7 mouse cellular contexts compared by ENCODE assay signal in the genomic region with DNA sequence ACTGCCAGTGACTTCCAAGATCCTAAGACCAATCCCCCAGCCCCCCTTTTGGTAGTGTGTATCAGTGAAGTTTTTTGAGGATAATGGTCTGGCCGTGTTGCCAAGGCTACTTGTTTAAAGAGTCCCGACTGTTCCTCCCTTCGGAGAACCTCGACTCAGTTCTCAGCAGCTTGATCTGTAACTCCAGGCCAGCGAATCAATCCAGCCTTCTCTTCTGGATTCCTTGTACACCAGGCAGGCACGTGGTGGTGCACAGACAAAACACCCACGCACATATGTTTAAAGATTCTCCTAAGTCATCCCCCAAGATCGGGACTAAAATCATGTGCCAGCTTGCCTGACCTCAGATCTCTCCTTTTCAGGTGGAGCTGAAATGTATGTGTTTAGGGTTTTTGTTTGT. TPM values are rescaled to one million over a fixed set of nuclear protein-coding genes. Genes with fewer than 3 reads are reported as not detected.
DNase-seq lines count a peak whose midpoint lies in the region; ATAC-seq and TF ChIP-seq lines count a peak whose summit lies in the region.
"Not testable (repeated sequence)": the region's sequence is repeated elsewhere in the genome, so short reads cannot be mapped to it uniquely, and the experiment has no call there.

No protein-coding gene starts in this region.

- peaks cover 23% of the 10 kb centered on the region for H3K36me3 ChIP-seq in embryonic facial prominence, embryonic 12.5 days
- not testable (repeated sequence) for H3K36me3 ChIP-seq in forebrain, embryonic 16.5 days (ENCODE audit: control insufficient read depth, insufficient read depth); kidney, postnatal 0 days (ENCODE audit: insufficient read depth, low read length)
- peaks cover 30% of the 10 kb centered on the region for H3K36me3 ChIP-seq in hindbrain, embryonic 13.5 days
- peaks cover 40% of the 10 kb centered on the region for H3K36me3 ChIP-seq in liver, embryonic 12.5 days
- peaks cover 20% of the 10 kb centered on the region for H3K36me3 ChIP-seq in midbrain, embryonic 12.5 days

- 91% methylated on average over 8 of the region's 8 CpGs for WGBS in embryonic facial prominence, embryonic 12.5 days
- WGBS in forebrain, embryonic 16.5 days = 90% methylated on average over 8 of the region's 8 CpGs
- WGBS in hindbrain, embryonic 13.5 days = 87% methylated on average over 8 of the region's 8 CpGs
- 85% methylated on average over 8 of the region's 8 CpGs for WGBS in kidney, postnatal 0 days
- WGBS in liver, embryonic 12.5 days (ENCODE audit: insufficient replicate concordance) = 73% methylated on average over 8 of the region's 8 CpGs
- 91% methylated on average over 8 of the region's 8 CpGs for WGBS in midbrain, embryonic 12.5 days
- WGBS in olfactory bulb, adult 2 months = 52% methylated on average over 8 of the region's 8 CpGs

- not testable (repeated sequence) for H3K9me3 ChIP-seq in embryonic facial prominence, embryonic 12.5 days; forebrain, embryonic 16.5 days (ENCODE audit: control insufficient read depth, low read length); hindbrain, embryonic 13.5 days; kidney, postnatal 0 days (replicated peaks; ENCODE audit: low read length); liver, embryonic 12.5 days (replicated peaks); midbrain, embryonic 12.5 days

- ATAC-seq in embryonic facial prominence, embryonic 12.5 days (ENCODE audit: insufficient number of reproducible peaks, insufficient read depth, low FRiP score, low TSS enrichment); forebrain, embryonic 16.5 days; hindbrain, embryonic 13.5 days (ENCODE audit: low FRiP score); kidney, postnatal 0 days (replicated peaks; ENCODE audit: low FRiP score, low read depth); liver, embryonic 12.5 days; midbrain, embryonic 12.5 days (ENCODE audit: low FRiP score, low read depth): not testable (repeated sequence)

- peak overlapping the region; percentile 96; the same call in 1 of the 2 replicates for H3K9ac ChIP-seq in embryonic facial prominence, embryonic 12.5 days
- not testable (repeated sequence) for H3K9ac ChIP-seq in forebrain, embryonic 16.5 days (replicated peaks; ENCODE audit: low read depth, low read length); kidney, postnatal 0 days (ENCODE audit: low read depth, low read length); midbrain, embryonic 12.5 days (replicated peaks)
- peak overlapping the region; percentile 95; the same call in 1 of the 2 replicates for H3K9ac ChIP-seq in hindbrain, embryonic 13.5 days
- H3K9ac ChIP-seq in liver, embryonic 12.5 days = peak overlapping the region; percentile 91

- not testable (repeated sequence) for DNase-seq in kidney, postnatal 0 days (ENCODE audit: low spot score)

- H3K4me1 ChIP-seq in embryonic facial prominence, embryonic 12.5 days = peaks cover 21% of the 10 kb centered on the region
- H3K4me1 ChIP-seq in forebrain, embryonic 16.5 days (replicated peaks; ENCODE audit: control insufficient read depth, insufficient read depth, low read length) = peaks cover 28% of the 10 kb centered on the region
- H3K4me1 ChIP-seq in hindbrain, embryonic 13.5 days (replicated peaks) = peaks cover 39% of the 10 kb centered on the region
- H3K4me1 ChIP-seq in kidney, postnatal 0 days (replicated peaks; ENCODE audit: insufficient read depth, low read length) = peaks cover 17% of the 10 kb centered on the region
- H3K4me1 ChIP-seq in liver, embryonic 12.5 days = peaks cover 36% of the 10 kb centered on the region
- H3K4me1 ChIP-seq in midbrain, embryonic 12.5 days = peaks cover 31% of the 10 kb centered on the region
- not testable (repeated sequence) for H3K4me1 ChIP-seq in olfactory bulb, adult 2 months (ENCODE audit: control insufficient read depth, insufficient read depth, low read length)

- not testable (repeated sequence) for H3K27me3 ChIP-seq in embryonic facial prominence, embryonic 12.5 days; forebrain, embryonic 16.5 days (replicated peaks; ENCODE audit: control insufficient read depth, insufficient read depth, low read length); hindbrain, embryonic 13.5 days; kidney, postnatal 0 days (ENCODE audit: insufficient read depth, low read length); liver, embryonic 12.5 days (replicated peaks); midbrain, embryonic 12.5 days

- H3K4me2 ChIP-seq in embryonic facial prominence, embryonic 12.5 days (replicated peaks) = peak overlapping the region; percentile 97
- peak overlapping the region; percentile 97 for H3K4me2 ChIP-seq in forebrain, embryonic 16.5 days (ENCODE audit: low read length)
- peak overlapping the region; percentile 98 for H3K4me2 ChIP-seq in hindbrain, embryonic 13.5 days
- H3K4me2 ChIP-seq in kidney, postnatal 0 days (ENCODE audit: low read length) = peak overlapping the region; percentile 93; the same call in 1 of the 2 replicates
- H3K4me2 ChIP-seq in liver, embryonic 12.5 days = peak overlapping the region; percentile 96
- H3K4me2 ChIP-seq in midbrain, embryonic 12.5 days (replicated peaks) = peak overlapping the region; percentile 98

- not testable (repeated sequence) for TF ChIP-seq POLR2A in olfactory bulb, adult 2 months (IDR thresholded peaks at IDR 0.05; ENCODE audit: insufficient read depth, low read depth, low read length)

- not testable (repeated sequence) for TF ChIP-seq CTCF in kidney, postnatal 0 days (IDR thresholded peaks at IDR 0.05; ENCODE audit: low read depth); olfactory bulb, adult 2 months (IDR thresholded peaks at IDR 0.05; ENCODE audit: insufficient read depth, low read depth, low read length)

- peak overlapping the region; percentile 98; the same call in 1 of the 2 replicates for H3K4me3 ChIP-seq in embryonic facial prominence, embryonic 12.5 days
- peak overlapping the region; percentile 97 for H3K4me3 ChIP-seq in forebrain, embryonic 16.5 days (replicated peaks; ENCODE audit: low read length)
- H3K4me3 ChIP-seq in hindbrain, embryonic 13.5 days = peak overlapping the region; percentile 98
- not testable (repeated sequence) for H3K4me3 ChIP-seq in kidney, postnatal 0 days (replicated peaks; ENCODE audit: low read depth, low read length)
- peak overlapping the region; percentile 83 for H3K4me3 ChIP-seq in liver, embryonic 12.5 days
- peak overlapping the region; percentile 99 for H3K4me3 ChIP-seq in midbrain, embryonic 12.5 days
- H3K4me3 ChIP-seq in olfactory bulb, adult 2 months (ENCODE audit: insufficient read depth, low read depth, low read length) = peak overlapping the region; percentile 11; the same call in 1 of the 2 replicates

- H3K27ac ChIP-seq in embryonic facial prominence, embryonic 12.5 days; forebrain, embryonic 16.5 days (ENCODE audit: low read length); hindbrain, embryonic 13.5 days; kidney, postnatal 0 days; liver, embryonic 12.5 days; midbrain, embryonic 12.5 days (replicated peaks); olfactory bulb, adult 2 months (ENCODE audit: insufficient read depth, low read depth, low read length): not testable (repeated sequence)

RNA-seq across cellular contexts. Expression of a gene that starts 1.7 kb away (rescaled TPM):
- 19.1 and 22.6 TPM in 2 replicates for polyA plus RNA-seq in embryonic facial prominence, embryonic 12.5 days (2016; fragmentation: Nextera tagmentation; extraction: Ambion mirVana)
- polyA plus RNA-seq in forebrain, embryonic 16.5 days (2015; fragmentation: Nextera tagmentation; extraction: Ambion mirVana) = 22.7 and 24.8 TPM in 2 replicates
- 25.7 and 27.7 TPM in 2 replicates for polyA plus RNA-seq in hindbrain, embryonic 13.5 days (2015; fragmentation: Nextera tagmentation; extraction: Ambion mirVana)
- polyA plus RNA-seq in kidney, postnatal 0 days (2015; fragmentation: Nextera tagmentation; extraction: Ambion mirVana) = 30.2 and 31.6 TPM in 2 replicates
- polyA plus RNA-seq in liver, embryonic 12.5 days (2016; fragmentation: Nextera tagmentation; extraction: Ambion mirVana) = 10.0 and 10.5 TPM in 2 replicates
- 20.8 and 21.2 TPM in 2 replicates for polyA plus RNA-seq in midbrain, embryonic 12.5 days (2016; fragmentation: Nextera tagmentation; extraction: Ambion mirVana)
- not detected in 2 replicates for polyA plus RNA-seq in olfactory bulb, adult 2 months (2012; ENCODE audit: insufficient read depth, insufficient read length, low replicate concordance, missing spikeins)

RNA-seq across cellular contexts. Expression of a gene that starts 1.8 kb away (rescaled TPM):
- 40.6 and 41.8 TPM in 2 replicates for polyA plus RNA-seq in embryonic facial prominence, embryonic 12.5 days (2016; fragmentation: Nextera tagmentation; extraction: Ambion mirVana)
- 58.2 and 58.4 TPM in 2 replicates for polyA plus RNA-seq in forebrain, embryonic 16.5 days (2015; fragmentation: Nextera tagmentation; extraction: Ambion mirVana)
- polyA plus RNA-seq in hindbrain, embryonic 13.5 days (2015; fragmentation: Nextera tagmentation; extraction: Ambion mirVana) = 53.5 and 55.0 TPM in 2 replicates
- 28.1 and 29.2 TPM in 2 replicates for polyA plus RNA-seq in kidney, postnatal 0 days (2015; fragmentation: Nextera tagmentation; extraction: Ambion mirVana)
- polyA plus RNA-seq in liver, embryonic 12.5 days (2016; fragmentation: Nextera tagmentation; extraction: Ambion mirVana) = 31.6 and 32.8 TPM in 2 replicates
- polyA plus RNA-seq in midbrain, embryonic 12.5 days (2016; fragmentation: Nextera tagmentation; extraction: Ambion mirVana) = 57.6 and 60.9 TPM in 2 replicates
- polyA plus RNA-seq in olfactory bulb, adult 2 months (2012; ENCODE audit: insufficient read depth, insufficient read length, low replicate concordance, missing spikeins) = not detected in 2 replicates

RNA-seq across cellular contexts. Expression of a gene that starts 21.6 kb away (rescaled TPM):
- polyA plus RNA-seq in embryonic facial prominence, embryonic 12.5 days (2016; fragmentation: Nextera tagmentation; extraction: Ambion mirVana) = 126 and 130 TPM in 2 replicates
- 162 and 165 TPM in 2 replicates for polyA plus RNA-seq in forebrain, embryonic 16.5 days (2015; fragmentation: Nextera tagmentation; extraction: Ambion mirVana)
- 156 and 158 TPM in 2 replicates for polyA plus RNA-seq in hindbrain, embryonic 13.5 days (2015; fragmentation: Nextera tagmentation; extraction: Ambion mirVana)
- 41.7 and 46.0 TPM in 2 replicates for polyA plus RNA-seq in kidney, postnatal 0 days (2015; fragmentation: Nextera tagmentation; extraction: Ambion mirVana)
- polyA plus RNA-seq in liver, embryonic 12.5 days (2016; fragmentation: Nextera tagmentation; extraction: Ambion mirVana) = 47.0 and 47.2 TPM in 2 replicates
- 178 and 189 TPM in 2 replicates for polyA plus RNA-seq in midbrain, embryonic 12.5 days (2016; fragmentation: Nextera tagmentation; extraction: Ambion mirVana)
- polyA plus RNA-seq in olfactory bulb, adult 2 months (2012; ENCODE audit: insufficient read depth, insufficient read length, low replicate concordance, missing spikeins) = 109 and 120 TPM in 2 replicates

RNA-seq across cellular contexts. Expression of a gene that starts 47.7 kb away (rescaled TPM):
- polyA plus RNA-seq in embryonic facial prominence, embryonic 12.5 days (2016; fragmentation: Nextera tagmentation; extraction: Ambion mirVana) = 79.5 and 86.8 TPM in 2 replicates
- polyA plus RNA-seq in forebrain, embryonic 16.5 days (2015; fragmentation: Nextera tagmentation; extraction: Ambion mirVana) = 26.5 and 27.8 TPM in 2 replicates
- polyA plus RNA-seq in hindbrain, embryonic 13.5 days (2015; fragmentation: Nextera tagmentation; extraction: Ambion mirVana) = 29.4 and 29.9 TPM in 2 replicates
- 23.7 and 26.3 TPM in 2 replicates for polyA plus RNA-seq in kidney, postnatal 0 days (2015; fragmentation: Nextera tagmentation; extraction: Ambion mirVana)
- 39.0 and 41.0 TPM in 2 replicates for polyA plus RNA-seq in liver, embryonic 12.5 days (2016; fragmentation: Nextera tagmentation; extraction: Ambion mirVana)
- 65.6 and 69.3 TPM in 2 replicates for polyA plus RNA-seq in midbrain, embryonic 12.5 days (2016; fragmentation: Nextera tagmentation; extraction: Ambion mirVana)
- polyA plus RNA-seq in olfactory bulb, adult 2 months (2012; ENCODE audit: insufficient read depth, insufficient read length, low replicate concordance, missing spikeins) = not detected in 2 replicates

Comparison
In these comparisons a context has a peak if more than half of its experiments do, and no peak if none do; other contexts are left out.
1. RNA of a gene that starts 1.8 kb away (polyA plus RNA-seq): 58.2 to 58.4 TPM in forebrain, embryonic 16.5 days, 57.6 to 60.9 TPM in midbrain, embryonic 12.5 days, 53.5 to 55.0 TPM in hindbrain, embryonic 13.5 days, 40.6 to 41.8 TPM in embryonic facial prominence, embryonic 12.5 days, 31.6 to 32.8 TPM in liver, embryonic 12.5 days and 28.1 to 29.2 TPM in kidney, postnatal 0 days; not detected in olfactory bulb, adult 2 months; every median in the first group is over 10 times any median in the second.
2. Peak in every context shown above with its lines, with median percentiles within 50 percentile points of each other: H3K4me2 ChIP-seq.